Mouse (Mus musculus) megakaryocyte, embryonic 14.5 days (primary cell): ENCODE results near the gene Ubr2.

ENCODE experiments used
- FLI1 ChIP-seq: IDR thresholded peaks from 2 replicates; pipeline ENCODE4 v1.6.1; 2012; ENCODE audit warnings: low read length, inconsistent platforms, mixed read lengths
- GATA1 ChIP-seq: IDR thresholded peaks from 3 replicates; pipeline ENCODE4 v1.6.1; 2012; ENCODE audit warnings: mixed read lengths, low read length, inconsistent platforms, borderline replicate concordance

DNA sequence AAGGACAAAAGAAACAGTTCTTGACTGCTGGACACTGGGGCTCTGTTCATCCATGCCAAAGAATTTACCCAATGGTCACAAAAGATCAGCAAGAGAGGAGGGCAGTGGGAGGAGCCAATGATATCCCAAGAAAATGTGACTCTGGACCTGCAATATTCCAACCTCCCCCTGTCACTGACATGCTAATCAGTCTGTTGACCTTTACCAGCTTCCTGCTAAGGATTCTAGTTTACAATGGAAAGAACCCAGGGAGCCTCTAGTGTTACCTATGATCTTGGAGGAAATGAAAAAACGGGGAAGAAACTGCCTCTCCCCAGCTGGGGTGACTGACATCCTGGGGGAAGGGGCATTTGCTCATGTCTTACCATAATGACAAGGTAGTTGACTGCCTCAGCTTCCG is 109.4 kb downstream of the Ubr2 start:
- TF ChIP-seq GATA1 (no peak), FLI1 (no peak)
